ENCODE assay signal across 24 mouse cellular contexts in the genomic region with DNA sequence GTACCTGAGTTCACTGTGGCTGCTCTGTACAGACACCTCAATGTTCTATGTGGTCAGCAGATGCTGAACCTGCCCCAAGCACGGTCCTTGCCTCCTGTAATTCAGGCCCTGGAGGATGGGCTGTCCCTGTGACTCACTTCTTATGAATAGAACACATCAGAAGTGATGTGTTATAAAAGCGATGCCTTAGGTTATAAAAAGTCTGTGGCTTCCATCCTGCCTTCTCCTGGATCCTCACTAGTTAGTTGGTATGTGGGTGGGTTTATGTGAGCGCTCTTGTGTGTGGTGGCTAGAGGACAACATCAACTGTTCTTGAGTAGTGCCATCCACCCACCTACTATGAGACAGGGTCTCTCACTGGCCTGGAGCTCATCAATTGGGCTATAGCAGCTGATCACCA.
DNase-seq lines count a peak whose midpoint lies in the region; ATAC-seq and TF ChIP-seq lines count a peak whose summit lies in the region.
"Had no signal": no experiment of that assay in that cellular context is flagged by ENCODE, and none has a peak within 500 bp of the region (broad histone marks: within the 10 kb centered on the region; RNA-seq: fewer than 3 reads in every experiment).

No protein-coding gene starts in this region.

- TF ChIP-seq POLR2A in myocyte (IDR thresholded peaks at IDR 0.05; ENCODE audit: insufficient read length, low read depth), result no peak

- no peak for DNase-seq in frontal cortex, postnatal 14 days (ENCODE audit: low spot score in 2 of 2)
- DNase-seq in hindbrain, embryonic 10.5 days (ENCODE audit: low spot score), result no peak
- DNase-seq: adrenal gland, postnatal 14 days; adrenal gland, postnatal 36 days; cerebellum, adult 11 months; cerebellum, adult 18-20 months; cerebellum, adult 8-10 months; cerebellum, adult 9-11 months; cerebellum, postnatal 14 days; cerebellum, postnatal 36 days; embryo, embryonic 11 days had no signal

- peak overlapping the region; percentile 29 for H3K27ac ChIP-seq in hindbrain, embryonic 10.5 days
- no peak overlapping the region for H3K27ac ChIP-seq in hindbrain, embryonic 12.5 days
- H3K27ac ChIP-seq: embryonic facial prominence, embryonic 13.5 days; embryonic facial prominence, embryonic 15.5 days; forebrain, embryonic 12.5 days had no signal

- no peak overlapping the region for H3K4me2 ChIP-seq in hindbrain, embryonic 12.5 days (replicated peaks)
- H3K4me2 ChIP-seq in myocyte (ENCODE audit: low read depth), result peak overlapping the region; percentile 24
- H3K4me2 ChIP-seq: embryonic facial prominence, embryonic 13.5 days; embryonic facial prominence, embryonic 15.5 days; forebrain, embryonic 12.5 days had no signal

- peaks cover 18% of the 10 kb centered on the region for H3K4me1 ChIP-seq in hindbrain, embryonic 10.5 days (replicated peaks)
- peaks cover 3% of the 10 kb centered on the region; the same call in 1 of the 2 replicates for H3K4me1 ChIP-seq in hindbrain, embryonic 12.5 days

- no peaks in the 10 kb centered on the region for H3K79me2 ChIP-seq in myocyte (ENCODE audit: control insufficient read depth, insufficient read depth)

- H3K9me3 ChIP-seq in hindbrain, embryonic 10.5 days, result no peaks in the 10 kb centered on the region
- H3K9me3 ChIP-seq in hindbrain, embryonic 12.5 days (replicated peaks), result no peaks in the 10 kb centered on the region
- H3K9me3 ChIP-seq: embryonic facial prominence, embryonic 13.5 days; embryonic facial prominence, embryonic 15.5 days; forebrain, embryonic 10.5 days; forebrain, embryonic 12.5 days had no signal

- no peak overlapping the region for H3K9ac ChIP-seq in hindbrain, embryonic 12.5 days
- H3K9ac ChIP-seq: embryonic facial prominence, embryonic 13.5 days; embryonic facial prominence, embryonic 15.5 days; forebrain, embryonic 12.5 days had no signal

- peak; percentile 85 for ATAC-seq in frontal cortex, adult (ENCODE audit: low TSS enrichment)
- ATAC-seq in hindbrain, embryonic 12.5 days (ENCODE audit: low FRiP score), result no peak
- ATAC-seq in megakaryocyte, adult 5-6 weeks (ENCODE audit: poor library complexity, severe bottlenecking), result no peak
- ATAC-seq: CD4-positive, CD25-positive, alpha-beta regulatory T cell, adult 4 months; forebrain, embryonic 14.5 days; forebrain, embryonic 16.5 days had no signal

- H3ac ChIP-seq in myocyte (ENCODE audit: control insufficient read depth, insufficient read length), result no peak overlapping the region

- H3K4me3 ChIP-seq in hindbrain, embryonic 10.5 days, result no peak overlapping the region
- no peak overlapping the region for H3K4me3 ChIP-seq in hindbrain, embryonic 12.5 days
- no peak overlapping the region for H3K4me3 ChIP-seq in myocyte
- H3K4me3 ChIP-seq: embryonic facial prominence, embryonic 13.5 days; embryonic facial prominence, embryonic 15.5 days; erythroblast, embryonic 14.5 days; forebrain, embryonic 10.5 days; forebrain, embryonic 12.5 days had no signal

- H3K36me3 ChIP-seq in hindbrain, embryonic 10.5 days, result no peaks in the 10 kb centered on the region
- no peaks in the 10 kb centered on the region for H3K36me3 ChIP-seq in hindbrain, embryonic 12.5 days
- no peaks in the 10 kb centered on the region for H3K36me3 ChIP-seq in myocyte (ENCODE audit: control insufficient read depth, insufficient read depth)
- H3K36me3 ChIP-seq: embryonic facial prominence, embryonic 13.5 days; embryonic facial prominence, embryonic 15.5 days; forebrain, embryonic 10.5 days; forebrain, embryonic 12.5 days; G1E had no signal

- H3K27me3 ChIP-seq in hindbrain, embryonic 10.5 days (ENCODE audit: insufficient read depth, poor library complexity, severe bottlenecking), result no peaks in the 10 kb centered on the region
- H3K27me3 ChIP-seq in hindbrain, embryonic 12.5 days, result no peaks in the 10 kb centered on the region
- no peaks in the 10 kb centered on the region for H3K27me3 ChIP-seq in myocyte (ENCODE audit: control insufficient read depth, insufficient read depth, insufficient read length)
- H3K27me3 ChIP-seq: embryonic facial prominence, embryonic 13.5 days; embryonic facial prominence, embryonic 15.5 days; forebrain, embryonic 12.5 days had no signal

- 89% methylated on average over 3 of the region's 3 CpGs for WGBS in hindbrain, embryonic 10.5 days
- 92% methylated on average over 3 of the region's 3 CpGs for WGBS in hindbrain, embryonic 12.5 days

TF ChIP-seq in myocyte, 11 proteins besides CTCF, POLR2A, EP300 and RAD21:
- TF ChIP-seq POLR2AphosphoS2 (IDR thresholded peaks at IDR 0.05; ENCODE audit: insufficient read length, low read depth) (no peak), MYOG (IDR thresholded peaks at IDR 0.05; ENCODE audit: control insufficient read depth in 1 of 3, insufficient read depth in 1 of 3, insufficient read length in 2 of 3, low read depth in 2 of 3) (no peak), TCF3 (IDR thresholded peaks at IDR 0.05; ENCODE audit: insufficient read length, low read depth) (no peak), SRF (IDR thresholded peaks at IDR 0.05; ENCODE audit: control insufficient read depth, insufficient read length, low read depth) (no peak), MYOD1 (IDR thresholded peaks at IDR 0.05; ENCODE audit: control insufficient read depth in 1 of 3, insufficient read length in 2 of 3, low read depth in 2 of 3) (no peak), MAX (IDR thresholded peaks at IDR 0.05; ENCODE audit: low read depth) (no peak), REST (IDR thresholded peaks at IDR 0.05; ENCODE audit: insufficient read depth, insufficient read length) (no peak), TCF12 (IDR thresholded peaks at IDR 0.05; ENCODE audit: insufficient read depth, poor library complexity, severe bottlenecking) (no peak), E2F4 (IDR thresholded peaks at IDR 0.05; ENCODE audit: insufficient read depth) (no peak), CEBPB (IDR thresholded peaks at IDR 0.05; ENCODE audit: insufficient read depth, poor library complexity, severe bottlenecking) (no peak)
TF ChIP-seq in myocyte: peak in this region for 0.
